Mouse (Mus musculus) gastrocnemius, adult 8-10 months (tissue): ENCODE measurements around the gene Mettl26. TPM values are rescaled to one million over a fixed set of nuclear protein-coding genes. Genes with fewer than 3 reads are reported as not detected.
"Not testable (repeated sequence)": the region's sequence is repeated elsewhere in the genome, so short reads cannot be mapped to it uniquely, and the experiment has no call there.

ENCODE experiments used
- DNase-seq, 2 experiments: peaks; one replicate each; pipeline ENCODE4 v3.0.0; 2022; ENCODE audit warnings: low spot score in 2 of 2
- total RNA-seq, 4 experiments: library from RNA; stranded (reverse); gene quantifications; 2 replicates each; pipeline ENCODE4 v1.2.4; 2022

Gene Mettl26
- total RNA-seq, 4 experiments from 2014 or later: 27.4 to 42.1 (median 31.3) TPM

- peak; percentile 77 to 82 for DNase-seq
Measured at GRCm38 (mm10) chr17:25868601-25869191, 6.2 kb upstream of the Mettl26 start, which contains the start of gene Mcrip2. TSS of gene Mcrip2 (minus strand) at chr17:25868764.

GRCm38 (mm10) chr17:25869498-25869897 is 5.4 kb upstream of the Mettl26 start:
- no peak for DNase-seq

GRCm38 (mm10) chr17:25869954-25870353 is 4.9 kb upstream of the Mettl26 start:
- no peak for DNase-seq

- DNase-seq: not testable (repeated sequence)
Measured at GRCm38 (mm10) chr17:25871566-25871965, 3.3 kb upstream of the Mettl26 start.

- DNase-seq: no peak
Measured at GRCm38 (mm10) chr17:25872676-25873075, 2.2 kb upstream of the Mettl26 start.

- no peak for DNase-seq
Measured at GRCm38 (mm10) chr17:25873405-25874147, 1.3 kb upstream of the Mettl26 start.

- DNase-seq: no peak
Measured at GRCm38 (mm10) chr17:25874148-25874720, 640 bp upstream of the Mettl26 start.

- DNase-seq: peak; percentile 76 to 83
Measured at GRCm38 (mm10) chr17:25875171-25876136, 580 bp downstream of the Mettl26 start.

GRCm38 (mm10) chr17:25876347-25876915 is 1.6 kb downstream of the Mettl26 start:
- DNase-seq: no peak

GRCm38 (mm10) chr17:25877025-25877424 is 2.2 kb downstream of the Mettl26 start:
- DNase-seq: no peak

- no peak for DNase-seq
Measured at GRCm38 (mm10) chr17:25877741-25878610, 3.1 kb downstream of the Mettl26 start.

GRCm38 (mm10) chr17:25878611-25879180 is 3.8 kb downstream of the Mettl26 start:
- no peak for DNase-seq

- DNase-seq: no peak
Measured at GRCm38 (mm10) chr17:25879261-25879660, 4.4 kb downstream of the Mettl26 start.

GRCm38 (mm10) chr17:25879750-25880149 is 4.9 kb downstream of the Mettl26 start:
- DNase-seq: no peak

- DNase-seq: no peak
Measured at GRCm38 (mm10) chr17:25880196-25880910, 5.5 kb downstream of the Mettl26 start, which contains the start of gene Wfikkn1. TSS of gene Wfikkn1 (minus strand) at chr17:25880858.

- DNase-seq: no peak
Measured at GRCm38 (mm10) chr17:25880913-25881641, 6.2 kb downstream of the Mettl26 start.

GRCm38 (mm10) chr17:25881691-25882090 is 6.8 kb downstream of the Mettl26 start:
- no peak for DNase-seq

GRCm38 (mm10) chr17:25882306-25882705 is 7.4 kb downstream of the Mettl26 start:
- no peak for DNase-seq
